Mouse (Mus musculus) R1 (cell line): ENCODE results near the gene Fam162a.
A peak's percentile ranks its signal among the peaks of the same experiment; 100 is the strongest.
"Not testable (repeated sequence)": the region's sequence is repeated elsewhere in the genome, so short reads cannot be mapped to it uniquely, and the experiment has no call there.

Source experiments
- DNase-seq: peaks from one replicate; pipeline ENCODE4 v3.0.0-alpha.2; 2018; ENCODE audit warnings: low read depth, low spot score

Fam162a gene

DNA sequence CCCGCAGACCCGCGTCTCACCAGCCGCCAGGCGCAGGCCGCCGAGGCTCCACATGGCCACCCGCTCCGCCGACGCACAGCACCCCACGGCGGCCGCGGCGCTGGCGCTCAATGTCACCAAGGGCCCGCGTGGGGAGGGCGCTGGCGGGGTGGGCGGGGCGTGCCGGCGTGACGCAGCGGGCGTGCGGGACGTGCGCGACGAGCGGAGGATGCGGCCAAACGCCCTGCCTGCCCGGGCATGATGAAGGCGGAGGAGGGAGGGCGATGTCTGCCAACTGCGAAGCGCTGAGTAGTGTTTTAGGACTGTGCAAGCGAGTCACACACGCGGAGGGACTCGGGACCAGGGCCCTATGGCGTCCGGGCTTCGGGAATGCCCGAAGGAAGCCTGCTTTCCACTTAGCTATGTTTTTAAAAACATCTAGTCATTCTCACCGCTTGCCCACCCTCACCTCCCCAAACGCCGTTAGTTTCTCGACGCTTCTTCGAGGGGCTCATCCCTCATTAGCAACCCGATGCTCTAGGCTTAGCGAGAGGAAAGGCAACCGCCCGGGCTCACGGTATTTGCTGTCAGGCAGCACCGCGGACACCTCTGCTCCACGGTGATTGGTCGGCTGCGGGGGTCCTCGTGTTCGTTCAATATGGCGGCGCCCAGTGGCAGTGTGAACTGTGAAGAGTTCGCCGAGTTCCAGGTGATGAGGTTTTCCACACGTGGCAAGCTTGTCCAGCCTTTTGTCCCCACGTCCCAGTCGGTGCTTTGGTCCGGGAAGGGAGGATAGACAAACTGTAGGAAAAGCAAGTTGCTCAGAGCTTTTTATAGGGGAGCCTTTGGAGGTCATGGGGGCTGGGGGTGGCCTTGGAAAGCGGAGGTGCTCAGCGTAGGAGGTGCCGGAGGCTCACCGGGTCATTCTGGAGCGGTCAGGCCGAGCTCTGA is at the start of gene Fam162a, which contains the start of gene Ccdc58:
Gene Fam162a (minus strand): TSS at position 145 of the 930 bp plus-strand sequence.
Gene Ccdc58 (plus strand): TSS at position 236 of the 930 bp plus-strand sequence.
- DNase-seq, result peak; percentile 94

DNA sequence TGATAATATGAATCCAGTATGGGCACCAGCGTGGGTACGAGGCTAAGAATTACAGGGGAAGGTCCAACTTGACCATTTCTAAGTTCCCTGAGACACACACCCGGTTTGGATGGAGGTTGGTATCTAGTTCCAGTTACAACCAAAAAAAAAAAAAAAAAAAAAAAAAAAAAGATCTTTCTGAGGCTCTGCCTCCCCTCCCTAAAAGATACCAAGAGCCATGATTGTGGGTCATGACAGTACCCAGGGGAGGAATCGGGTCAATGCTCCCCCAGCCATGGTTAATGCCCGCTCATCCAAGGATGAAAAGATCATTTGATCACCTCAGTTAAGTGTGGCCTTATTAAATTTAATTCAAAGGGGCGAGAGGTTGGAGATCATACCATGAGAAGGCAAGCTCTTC is 44.4 kb upstream of the Fam162a start:
- DNase-seq, result peak; percentile 46

- not testable (repeated sequence) for DNase-seq
These were observed 40.1 kb upstream of the Fam162a start for GRCm38 (mm10) chr16:36111486-36111885.

DNA sequence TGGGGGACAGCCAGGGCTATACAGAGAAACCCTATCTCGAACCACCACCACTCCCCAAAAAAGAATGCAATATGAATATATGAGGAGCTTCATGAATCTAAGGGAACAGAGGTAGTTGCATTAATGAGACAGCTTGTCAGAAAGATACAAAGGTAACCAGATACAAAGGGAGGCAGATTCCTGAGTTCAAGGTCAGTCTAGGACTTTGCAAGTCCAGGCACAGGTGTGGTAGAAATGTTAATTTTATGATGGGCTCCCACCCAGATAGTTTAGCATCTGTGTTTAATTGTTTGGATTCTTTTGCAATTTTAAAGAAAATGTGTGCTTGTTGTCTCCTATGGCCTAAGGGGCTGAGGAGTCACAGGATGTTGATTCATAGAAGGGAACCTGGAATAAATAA is 30.8 kb upstream of the Fam162a start:
- DNase-seq, result peak; percentile 94

DNA sequence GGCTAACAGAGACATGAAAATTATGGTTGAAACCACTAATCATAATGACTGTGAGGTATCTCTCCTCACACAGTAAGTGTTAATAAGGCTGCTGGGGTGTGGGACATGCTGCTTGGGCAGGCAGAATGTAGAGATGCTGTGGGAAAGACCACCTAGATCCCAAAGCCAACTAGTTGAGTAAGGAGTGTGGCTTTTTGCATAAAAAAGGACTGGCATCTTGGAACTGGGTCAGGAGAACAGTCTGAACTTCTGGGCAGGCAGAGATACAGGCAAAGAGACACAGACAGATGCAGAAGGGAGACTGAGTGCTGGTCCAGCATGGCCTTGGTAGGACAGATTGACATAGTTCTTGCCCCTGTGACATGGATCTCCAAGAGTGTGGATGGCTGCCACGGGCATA is 30.1 kb upstream of the Fam162a start:
- peak; percentile 52 for DNase-seq

DNA sequence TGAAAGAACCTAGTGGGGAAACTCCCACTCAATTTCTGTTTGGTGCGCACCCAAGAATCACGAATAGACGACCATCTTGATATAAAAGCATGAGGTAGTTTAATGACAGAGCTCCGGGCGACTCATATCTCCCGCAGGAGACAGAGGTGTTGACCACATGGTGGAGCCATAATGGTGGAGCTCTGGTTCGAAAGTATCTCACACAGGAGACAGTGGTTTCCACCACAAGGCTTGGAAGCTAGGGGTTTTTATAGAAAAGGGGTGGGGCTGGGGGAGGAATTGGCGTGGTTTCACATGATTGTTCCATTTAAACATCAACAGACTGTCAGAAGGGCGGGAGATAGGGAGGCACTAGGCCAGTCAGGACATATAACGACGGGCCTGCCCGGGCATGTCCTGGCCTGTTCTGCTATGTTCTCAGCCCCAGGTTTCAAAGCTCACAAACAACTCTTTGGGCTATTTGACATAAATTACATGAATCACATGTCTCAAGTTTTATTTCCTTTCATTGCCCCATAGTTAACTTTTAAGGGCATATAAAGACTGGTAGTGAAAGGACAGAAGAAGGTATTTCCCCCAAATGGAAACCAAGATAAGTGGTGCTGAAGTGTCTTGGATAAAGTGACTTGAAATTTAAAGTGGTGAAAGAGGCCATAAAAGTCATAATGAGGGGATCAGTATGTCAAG is 26.6 kb upstream of the Fam162a start:
- DNase-seq, result not testable (repeated sequence)

GRCm38 (mm10) chr16:36094079-36094478 is 22.7 kb upstream of the Fam162a start:
- no peak for DNase-seq

DNA sequence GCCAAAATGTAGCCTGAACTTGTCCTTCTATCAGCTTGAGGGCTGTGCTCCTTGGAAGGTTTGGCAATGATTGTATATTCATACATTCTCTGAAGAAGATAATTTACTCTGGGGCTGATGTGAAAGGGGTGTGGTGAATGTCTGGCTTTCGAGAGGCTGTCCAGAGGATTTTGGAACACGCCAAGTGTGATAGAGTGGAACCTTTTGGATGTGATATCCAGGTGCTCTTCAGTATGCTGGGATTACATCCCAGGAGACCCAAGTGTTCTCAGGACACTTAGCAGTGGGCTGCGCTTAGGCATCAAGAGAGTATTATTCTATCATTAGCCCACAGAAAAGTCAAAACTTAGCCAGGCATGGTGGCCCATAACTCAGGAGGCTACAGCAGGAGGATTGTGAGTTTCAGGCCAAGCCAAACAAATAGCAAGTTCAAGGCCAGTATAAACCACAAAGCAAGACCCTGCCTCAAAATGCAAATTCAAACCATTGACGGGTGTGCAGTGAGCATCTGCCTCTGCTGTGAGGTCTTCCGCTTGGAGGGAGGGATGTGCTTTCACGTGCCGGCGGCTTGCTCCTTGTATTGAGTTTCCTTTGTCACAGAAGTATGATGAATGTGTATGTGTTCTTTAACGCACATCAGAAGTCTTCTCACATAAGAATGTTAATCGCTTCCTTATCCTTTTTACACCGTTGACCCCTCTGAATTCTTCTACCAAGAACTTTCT is 19.6 kb upstream of the Fam162a start:
- peak; percentile 87 for DNase-seq

DNA sequence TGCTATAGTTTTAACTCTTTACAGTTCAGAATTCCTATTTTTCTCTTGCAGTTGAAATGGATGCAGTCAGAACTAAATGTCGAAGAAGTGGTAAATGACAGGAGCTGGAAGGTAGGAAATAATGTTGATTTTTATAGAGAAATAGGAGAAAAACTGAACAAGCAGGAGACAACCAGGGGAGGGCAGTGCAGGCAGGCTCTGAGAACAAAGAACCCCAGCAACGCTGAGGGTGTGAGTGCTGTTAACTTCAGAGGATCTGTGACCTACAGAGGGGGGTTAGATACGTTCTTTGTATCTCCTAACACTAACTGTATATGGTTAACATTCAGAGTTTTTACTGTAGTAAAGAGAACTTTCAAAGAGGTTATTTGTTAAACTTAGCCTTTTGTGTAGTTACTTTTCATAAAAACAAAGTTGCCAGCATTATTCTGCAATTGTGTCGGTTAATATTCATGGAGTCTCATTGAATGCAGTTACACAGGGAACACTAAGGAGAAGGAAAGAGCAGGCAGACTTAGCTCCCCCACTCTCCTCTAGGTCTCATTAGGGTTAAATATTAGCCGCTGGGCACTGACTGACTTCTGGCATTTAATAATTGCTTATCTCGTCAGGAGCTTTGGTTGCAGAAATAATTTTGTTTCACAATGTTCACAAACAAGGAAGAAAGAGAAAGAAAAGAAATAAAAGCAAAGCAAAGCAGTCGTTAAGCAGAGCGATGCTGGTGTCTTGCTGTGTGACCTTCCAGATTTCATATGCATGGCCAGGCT is 18.6 kb upstream of the Fam162a start:
- peak; percentile 63 for DNase-seq

DNA sequence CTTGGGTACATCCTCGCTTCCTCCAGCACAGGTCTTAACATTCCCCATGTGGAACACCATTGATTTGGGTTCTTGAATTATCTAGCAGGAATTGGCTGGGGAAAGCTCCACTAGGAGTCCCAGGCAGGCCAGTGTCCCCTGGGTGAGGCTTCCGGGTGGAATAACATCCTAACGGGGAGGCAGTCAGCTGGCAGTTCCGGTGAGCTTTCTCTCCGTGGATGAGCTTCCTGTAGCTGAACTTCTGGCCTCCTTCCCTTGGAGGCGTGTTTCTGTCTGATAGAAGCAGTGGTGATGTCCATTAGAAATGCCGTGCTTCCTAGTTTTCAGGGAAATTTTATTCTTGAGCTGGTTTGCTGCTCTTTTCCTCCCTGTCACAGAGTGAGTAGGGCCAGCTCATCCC is 17.7 kb upstream of the Fam162a start:
- DNase-seq, result peak; percentile 90

GRCm38 (mm10) chr16:36087846-36088245 is 16.5 kb upstream of the Fam162a start:
- DNase-seq, result no peak

GRCm38 (mm10) chr16:36079916-36080315 is 8.5 kb upstream of the Fam162a start:
- no peak for DNase-seq

- no peak for DNase-seq
These were observed 3.4 kb upstream of the Fam162a start for GRCm38 (mm10) chr16:36074772-36075171.

DNA sequence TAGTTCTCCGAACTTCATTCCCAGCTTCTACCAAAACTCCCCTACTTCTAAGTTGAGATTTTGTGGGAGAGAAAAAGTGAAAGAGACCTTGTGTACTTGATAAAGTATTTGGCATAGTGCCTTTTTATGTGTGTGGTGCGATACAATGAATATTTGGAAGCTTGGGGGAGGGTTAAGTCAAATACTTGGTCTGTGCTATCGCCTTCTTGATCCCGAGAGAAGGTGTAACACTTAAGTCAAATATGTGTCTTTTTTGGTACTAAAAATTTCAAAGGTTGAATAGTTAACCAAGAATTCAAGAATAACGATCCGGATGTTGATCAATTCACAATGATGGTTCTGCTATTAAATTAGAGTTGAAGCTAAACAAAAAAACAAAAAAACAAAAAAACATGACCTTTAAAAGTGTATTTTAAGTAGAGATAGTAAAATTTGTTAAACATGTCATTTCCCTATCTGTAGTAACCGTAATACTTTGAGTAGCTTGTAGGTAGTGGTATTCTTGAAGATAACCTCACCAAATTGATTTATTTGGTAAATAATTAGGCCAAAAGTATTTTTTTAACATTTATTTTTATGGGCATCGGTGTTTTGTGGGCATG is 1.1 kb upstream of the Fam162a start:
- DNase-seq, result no peak

DNA sequence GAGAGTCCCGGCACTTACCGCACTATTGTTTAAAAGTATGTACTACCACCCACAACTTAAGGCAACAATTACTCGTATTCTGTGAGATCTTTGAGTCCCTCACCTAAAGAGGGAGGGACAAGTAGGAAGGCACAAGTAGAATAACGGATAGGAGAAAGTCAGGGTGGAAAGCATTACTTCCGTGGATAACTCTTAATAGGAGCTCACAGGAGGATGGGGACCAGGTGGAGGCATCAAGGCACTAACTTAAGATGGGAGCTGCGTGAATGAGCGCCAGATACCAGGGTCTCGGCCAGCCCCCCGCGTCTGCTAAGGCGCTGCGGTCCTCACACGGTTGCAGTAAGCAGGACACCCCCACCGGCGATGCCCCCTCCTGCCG is 334 bp downstream of the Fam162a start:
- peak; percentile 78 for DNase-seq

DNA sequence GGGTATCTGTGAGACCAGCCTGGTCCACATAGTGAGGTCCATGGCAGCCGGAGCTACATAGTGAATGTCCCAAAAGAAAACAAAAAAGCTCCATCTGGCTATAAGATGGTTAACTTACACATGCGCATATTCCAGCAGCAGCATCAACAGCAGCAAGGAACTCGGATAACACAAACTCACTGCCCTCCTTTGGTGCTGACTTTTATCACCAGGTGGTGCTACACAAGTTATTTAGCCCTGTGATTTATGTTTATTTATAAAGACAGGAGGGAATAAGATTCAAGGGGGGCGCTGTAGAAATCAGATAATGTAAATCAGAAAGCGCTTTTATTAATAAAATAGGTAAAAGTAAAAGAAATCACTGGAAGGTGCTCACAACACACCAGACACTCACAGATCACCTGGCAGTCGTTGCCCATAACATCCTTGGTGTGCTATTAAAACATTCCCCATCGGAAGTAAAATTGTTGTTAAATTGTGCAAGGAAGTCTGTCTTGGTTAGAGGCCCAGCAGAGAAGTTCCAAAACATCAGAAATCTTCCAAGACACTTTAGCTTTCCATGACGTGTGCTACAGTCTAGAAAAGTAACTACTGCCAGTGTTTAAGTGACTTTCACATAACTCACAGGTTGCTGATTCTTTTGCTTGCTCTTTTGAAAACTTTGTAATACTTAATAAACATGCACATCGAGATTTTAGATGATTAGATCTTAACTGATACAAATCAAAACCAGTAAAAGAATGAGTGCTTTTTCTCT is 1.4 kb downstream of the Fam162a start:
- DNase-seq, result no peak

GRCm38 (mm10) chr16:36068356-36068755 is 3.0 kb downstream of the Fam162a start:
- DNase-seq, result peak; percentile 31

GRCm38 (mm10) chr16:36067694-36068093 is 3.7 kb downstream of the Fam162a start:
- no peak for DNase-seq

GRCm38 (mm10) chr16:36064904-36065303 is 6.5 kb downstream of the Fam162a start:
- DNase-seq, result no peak

DNA sequence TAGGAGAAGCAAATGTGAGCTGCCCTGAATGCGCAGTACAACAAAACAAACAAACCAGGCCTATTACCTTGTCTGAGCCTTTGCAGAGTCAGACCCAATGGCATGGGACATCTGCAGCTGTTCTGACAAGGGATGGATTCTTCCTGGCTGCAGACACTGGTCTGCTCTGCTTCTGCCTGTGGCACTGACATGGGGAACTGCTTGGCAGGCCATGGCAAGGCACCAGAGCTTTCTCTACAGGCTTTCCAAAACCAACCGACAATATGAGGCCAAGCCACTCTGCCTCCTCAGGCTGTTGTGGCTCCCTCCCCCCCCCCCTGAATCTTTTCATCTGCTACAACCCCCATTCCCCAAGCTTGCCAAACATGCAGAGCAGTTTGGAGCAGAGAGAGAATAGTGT is 8.1 kb downstream of the Fam162a start:
- DNase-seq, result no peak
